Mouse (Mus musculus): ENCODE measurements around the gene G0s2. TPM values are rescaled to one million over a fixed set of nuclear protein-coding genes. Genes with fewer than 3 reads are reported as not detected.

The G0s2 gene
- total and polyA plus RNA-seq, 2 experiments from 2014 or later = 5.0 to 5.7 TPM

DNA sequence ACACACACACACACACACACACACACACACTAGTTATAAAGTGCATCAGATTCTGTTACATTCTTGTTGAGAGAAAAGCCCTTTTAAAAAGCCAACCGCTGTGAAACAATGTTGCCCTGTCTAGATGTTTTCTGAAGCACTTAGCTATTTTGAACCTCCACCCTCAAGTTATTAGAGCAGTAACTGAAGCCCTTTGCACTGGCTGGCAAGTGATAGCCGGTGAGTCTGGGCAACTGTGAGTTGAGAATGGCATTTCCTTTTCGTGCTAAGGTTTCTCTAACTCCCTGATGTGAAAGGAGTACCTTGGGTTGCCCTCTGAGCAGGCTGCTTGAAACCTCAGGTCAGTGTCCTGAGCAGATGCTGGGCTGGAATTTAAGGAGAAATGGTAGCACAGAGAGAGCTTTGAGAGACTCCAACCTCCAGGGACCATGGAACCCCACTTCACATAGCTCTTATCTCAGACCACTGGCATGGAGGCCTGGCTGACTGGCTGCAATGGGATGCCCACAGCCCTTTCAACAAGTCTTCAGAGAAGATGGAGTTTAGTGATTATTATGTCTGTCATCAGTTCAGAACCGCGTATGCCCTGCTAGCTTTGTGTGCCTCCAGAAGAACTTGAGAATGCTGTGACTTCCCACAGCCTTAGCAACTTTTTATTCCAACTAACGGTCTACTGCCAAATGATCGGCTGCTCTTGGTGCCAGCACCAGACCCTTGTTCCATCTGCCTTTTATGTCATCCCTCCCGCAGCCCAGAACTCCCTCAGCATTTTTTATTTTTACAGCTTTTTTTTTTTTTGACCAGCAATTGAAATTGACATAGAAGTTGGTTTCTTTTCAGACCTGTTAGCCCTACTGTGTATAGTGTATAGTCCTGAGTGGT, 9.8 kb downstream of the G0s2 start:
- H3K4me1 ChIP-seq (ENCODE audit: insufficient read depth) = no peaks in the 10 kb centered on the region
- DNase-seq (peak; percentile 59), ATAC-seq (peak; percentile 81)
- H3K9me3 ChIP-seq (ENCODE audit: low read length) = no peaks in the 10 kb centered on the region
- H3K27me3 ChIP-seq (ENCODE audit: insufficient read depth, low read length) = no peaks in the 10 kb centered on the region
- 53% methylated on average over 8 of the region's 8 CpGs for WGBS
- peak overlapping the region; percentile 35; the same call in 1 of the 2 replicates for H3K27ac ChIP-seq (ENCODE audit: low read depth, low read length)
- H3K4me3 ChIP-seq (ENCODE audit: low read depth, low read length) = no peak overlapping the region
- no peak overlapping the region for H3K4me2 ChIP-seq (ENCODE audit: low read depth)
- H3K36me3 ChIP-seq (ENCODE audit: insufficient read depth) = no peaks in the 10 kb centered on the region
- no peak overlapping the region for H3K9ac ChIP-seq
- no peak for TF ChIP-seq CTCF (IDR thresholded peaks at IDR 0.05; ENCODE audit: low read depth)

DNA sequence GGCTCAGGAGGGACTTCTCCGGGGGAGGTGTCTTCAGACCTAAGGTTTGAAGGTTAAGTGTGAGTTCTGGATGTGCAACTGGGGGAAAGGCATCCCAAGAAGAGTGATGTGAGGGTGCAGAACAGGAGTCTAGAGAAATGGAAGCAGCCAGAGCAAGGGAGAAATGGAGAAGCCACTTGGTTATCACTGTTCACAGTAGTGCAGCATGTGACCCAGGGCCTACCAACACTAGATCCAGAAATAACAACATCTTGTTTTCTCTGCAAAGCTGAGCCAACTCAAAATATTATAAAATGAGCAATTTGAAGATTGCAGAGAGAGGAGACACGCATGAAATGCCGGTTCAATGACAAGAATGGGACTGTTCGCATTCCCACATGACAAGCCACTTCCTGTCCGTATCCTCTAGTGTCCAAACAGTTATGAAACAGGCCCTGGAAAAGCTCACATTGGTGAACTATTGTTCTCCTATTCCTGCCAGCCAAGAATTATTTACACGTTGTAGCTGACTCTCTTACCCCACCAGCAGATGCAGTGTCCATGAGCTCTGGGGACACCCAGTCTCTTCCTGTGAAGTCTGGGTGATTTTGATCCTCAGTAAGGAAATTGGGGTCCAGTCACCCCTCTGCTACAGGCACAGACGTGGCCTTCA, 11.0 kb downstream of the G0s2 start:
- H3K4me2 ChIP-seq (ENCODE audit: low read depth) = no peak overlapping the region
- ATAC-seq = no peak
- H3K9me3 ChIP-seq (ENCODE audit: low read length) = no peaks in the 10 kb centered on the region
- H3K9ac ChIP-seq = no peak overlapping the region
- H3K27me3 ChIP-seq (ENCODE audit: insufficient read depth, low read length) = no peaks in the 10 kb centered on the region
- DNase-seq = no peak
- WGBS = 67% methylated on average over 7 of the region's 7 CpGs
- no peaks in the 10 kb centered on the region for H3K36me3 ChIP-seq (ENCODE audit: insufficient read depth)
- TF ChIP-seq CTCF (IDR thresholded peaks at IDR 0.05; ENCODE audit: low read depth) = no peak
- H3K4me3 ChIP-seq (ENCODE audit: low read depth, low read length) = no peak overlapping the region
- no peaks in the 10 kb centered on the region for H3K4me1 ChIP-seq (ENCODE audit: insufficient read depth)
- H3K27ac ChIP-seq (ENCODE audit: low read depth, low read length) = no peak overlapping the region

- ATAC-seq (no peak), DNase-seq (no peak)
- TF ChIP-seq CTCF (IDR thresholded peaks at IDR 0.05; ENCODE audit: low read depth) = no peak
- no peaks in the 10 kb centered on the region for H3K4me1 ChIP-seq (ENCODE audit: insufficient read depth)
- H3K4me3 ChIP-seq (ENCODE audit: low read depth, low read length) = no peak overlapping the region
- no peaks in the 10 kb centered on the region for H3K27me3 ChIP-seq (ENCODE audit: insufficient read depth, low read length)
- H3K9me3 ChIP-seq (ENCODE audit: low read length) = no peaks in the 10 kb centered on the region
- H3K4me2 ChIP-seq (ENCODE audit: low read depth) = no peak overlapping the region
- 87% methylated on average over 9 of the region's 9 CpGs for WGBS
- no peak overlapping the region for H3K9ac ChIP-seq
- no peaks in the 10 kb centered on the region for H3K36me3 ChIP-seq (ENCODE audit: insufficient read depth)
- H3K27ac ChIP-seq (ENCODE audit: low read depth, low read length) = no peak overlapping the region
Observed at GRCm38 (mm10) chr1:193259559-193259958, 13.5 kb downstream of the G0s2 start.

GRCm38 (mm10) chr1:193256621-193257098, 16.4 kb downstream of the G0s2 start:
- no peak for TF ChIP-seq CTCF (IDR thresholded peaks at IDR 0.05; ENCODE audit: low read depth)

GRCm38 (mm10) chr1:193256289-193256577, 16.8 kb downstream of the G0s2 start:
- TF ChIP-seq CTCF (IDR thresholded peaks at IDR 0.05; ENCODE audit: low read depth) = no peak
- 0 out of 2 replicates have a peak, but pooled peaks have one; percentile 8 for ATAC-seq

More at GRCm38 (mm10) chr1:193256621-193257098, 16.4 kb downstream of the G0s2 start:
- Histone ChIP-seq H3K36me3 (ENCODE audit: insufficient read depth) (no peaks in the 10 kb centered on the region), H3K27ac (ENCODE audit: low read depth, low read length) (no peak overlapping the region), H3K9ac (no peak overlapping the region), H3K4me1 (ENCODE audit: insufficient read depth) (no peaks in the 10 kb centered on the region), H3K4me3 (ENCODE audit: low read depth, low read length) (no peak overlapping the region), H3K9me3 (ENCODE audit: low read length) (no peaks in the 10 kb centered on the region), H3K4me2 (ENCODE audit: low read depth) (no peak overlapping the region), H3K27me3 (ENCODE audit: insufficient read depth, low read length) (no peaks in the 10 kb centered on the region)
- WGBS = 46% methylated on average over 5 of the region's 5 CpGs
- ATAC-seq (no peak), DNase-seq (no peak)

GRCm38 (mm10) chr1:193255488-193256288, 17.3 kb downstream of the G0s2 start:
- H3K4me3 ChIP-seq (ENCODE audit: low read depth, low read length) = no peak overlapping the region
- no peak overlapping the region for H3K9ac ChIP-seq
- no peaks in the 10 kb centered on the region for H3K36me3 ChIP-seq (ENCODE audit: insufficient read depth)
- H3K9me3 ChIP-seq (ENCODE audit: low read length) = no peaks in the 10 kb centered on the region
- WGBS = 30% methylated on average over 3 of the region's 3 CpGs
- peak; percentile 77 for TF ChIP-seq CTCF (IDR thresholded peaks at IDR 0.05; ENCODE audit: low read depth)
- ATAC-seq (peak; percentile 23; the same call in 1 of the 2 replicates), DNase-seq (peak; percentile 85)
- H3K27me3 ChIP-seq (ENCODE audit: insufficient read depth, low read length) = no peaks in the 10 kb centered on the region
- H3K4me2 ChIP-seq (ENCODE audit: low read depth) = no peak overlapping the region
- no peak overlapping the region for H3K27ac ChIP-seq (ENCODE audit: low read depth, low read length)
- no peaks in the 10 kb centered on the region for H3K4me1 ChIP-seq (ENCODE audit: insufficient read depth)

More at GRCm38 (mm10) chr1:193256289-193256577, 16.8 kb downstream of the G0s2 start:
- Histone ChIP-seq H3K4me2 (ENCODE audit: low read depth) (no peak overlapping the region), H3K27ac (ENCODE audit: low read depth, low read length) (no peak overlapping the region), H3K36me3 (ENCODE audit: insufficient read depth) (no peaks in the 10 kb centered on the region), H3K4me1 (ENCODE audit: insufficient read depth) (no peaks in the 10 kb centered on the region), H3K4me3 (ENCODE audit: low read depth, low read length) (no peak overlapping the region), H3K27me3 (ENCODE audit: insufficient read depth, low read length) (no peaks in the 10 kb centered on the region), H3K9me3 (ENCODE audit: low read length) (no peaks in the 10 kb centered on the region), H3K9ac (no peak overlapping the region)
- DNase-seq = no peak

All from forebrain, postnatal 0 days (tissue).